Mouse (Mus musculus): ENCODE measurements around the gene Rgma. TPM values are rescaled to one million over a fixed set of nuclear protein-coding genes. Genes with fewer than 3 reads are reported as not detected.

Gene Rgma
- polyA plus RNA-seq, 1 experiment from 2014 or later = 40.5 TPM

DNA sequence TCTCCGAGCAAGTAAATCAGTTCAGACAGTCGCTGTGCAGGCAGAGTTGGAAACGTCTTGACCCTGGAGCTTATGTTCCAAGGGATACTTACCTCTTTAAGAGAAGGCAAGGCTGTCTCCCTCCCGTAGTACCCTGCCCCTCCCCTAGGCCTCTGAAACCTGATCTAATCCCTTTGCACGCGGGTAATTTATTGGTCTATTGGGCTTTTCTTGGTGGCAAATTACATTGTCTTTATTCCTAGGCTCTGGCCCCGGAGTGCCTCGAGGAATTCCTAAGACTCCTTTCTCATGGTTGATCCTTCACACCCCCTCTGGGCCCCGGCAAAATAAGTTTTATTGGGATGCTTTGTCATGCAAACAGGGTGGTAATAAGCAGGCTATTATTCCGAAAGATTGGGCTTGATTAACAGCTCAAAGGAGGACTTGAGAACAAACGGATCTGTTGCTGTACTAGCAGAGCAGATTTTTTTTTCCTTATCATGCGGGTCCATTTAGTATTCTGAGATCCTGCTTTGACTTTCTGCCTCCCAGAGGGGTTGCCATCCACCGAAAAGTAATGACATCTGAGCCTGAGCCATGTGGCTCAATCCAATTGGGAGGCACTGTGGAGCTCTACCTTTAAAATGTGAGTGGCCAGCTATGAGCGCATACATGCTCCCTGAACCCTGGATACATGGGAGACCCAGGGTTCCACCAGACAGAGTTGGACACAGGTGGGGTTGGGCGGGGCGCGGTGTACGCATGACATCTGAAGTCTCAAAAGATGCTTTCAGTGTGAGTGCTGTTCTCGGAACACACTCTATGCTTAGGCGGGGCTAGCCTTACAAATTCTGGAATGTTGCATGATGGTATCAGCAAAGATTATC lies 25.0 kb downstream of the Rgma start:
- H3K27me3 ChIP-seq (ENCODE audit: control insufficient read depth, insufficient read depth, low read length) = no peaks in the 10 kb centered on the region
- peak overlapping the region; percentile 48 for H3K9ac ChIP-seq (ENCODE audit: low read length)
- peaks cover 44% of the 10 kb centered on the region for H3K4me1 ChIP-seq (replicated peaks; ENCODE audit: control insufficient read depth, insufficient read depth, low read length)
- H3K9me3 ChIP-seq (ENCODE audit: control insufficient read depth, low read length) = no peaks in the 10 kb centered on the region
- peak; percentile 84 for DNase-seq (ENCODE audit: low spot score)
- WGBS = 6% methylated on average over 20 of the region's 20 CpGs
- ATAC-seq (replicated peaks; ENCODE audit: low FRiP score) = peak; percentile 83
- peak overlapping the region; percentile 24 for H3K4me3 ChIP-seq (ENCODE audit: low read depth, low read length)
- peak overlapping the region; percentile 95 for H3K27ac ChIP-seq (ENCODE audit: low read depth, low read length)
- peak overlapping the region; percentile 63 for H3K4me2 ChIP-seq (ENCODE audit: low read depth, low read length, severe bottlenecking)
- H3K36me3 ChIP-seq (ENCODE audit: control insufficient read depth, insufficient read depth, low read length) = peaks cover 6% of the 10 kb centered on the region

GRCm38 (mm10) chr7:73402106-73402505 lies 26.8 kb downstream of the Rgma start:
- Histone ChIP-seq H3K36me3 (ENCODE audit: control insufficient read depth, insufficient read depth, low read length) (peaks cover 13% of the 10 kb centered on the region), H3K27me3 (ENCODE audit: control insufficient read depth, insufficient read depth, low read length) (no peaks in the 10 kb centered on the region), H3K9ac (ENCODE audit: low read length) (no peak overlapping the region), H3K27ac (ENCODE audit: low read depth, low read length) (no peak overlapping the region), H3K4me1 (replicated peaks; ENCODE audit: control insufficient read depth, insufficient read depth, low read length) (peaks cover 44% of the 10 kb centered on the region), H3K4me3 (ENCODE audit: low read depth, low read length) (no peak overlapping the region), H3K9me3 (ENCODE audit: control insufficient read depth, low read length) (no peaks in the 10 kb centered on the region; the same call in 1 of the 2 replicates), H3K4me2 (ENCODE audit: low read depth, low read length, severe bottlenecking) (no peak overlapping the region)
- WGBS = 32% methylated on average over 2 of the region's 2 CpGs
- ATAC-seq (replicated peaks; ENCODE audit: low FRiP score) = no peak
- DNase-seq (ENCODE audit: low spot score) = no peak

DNA sequence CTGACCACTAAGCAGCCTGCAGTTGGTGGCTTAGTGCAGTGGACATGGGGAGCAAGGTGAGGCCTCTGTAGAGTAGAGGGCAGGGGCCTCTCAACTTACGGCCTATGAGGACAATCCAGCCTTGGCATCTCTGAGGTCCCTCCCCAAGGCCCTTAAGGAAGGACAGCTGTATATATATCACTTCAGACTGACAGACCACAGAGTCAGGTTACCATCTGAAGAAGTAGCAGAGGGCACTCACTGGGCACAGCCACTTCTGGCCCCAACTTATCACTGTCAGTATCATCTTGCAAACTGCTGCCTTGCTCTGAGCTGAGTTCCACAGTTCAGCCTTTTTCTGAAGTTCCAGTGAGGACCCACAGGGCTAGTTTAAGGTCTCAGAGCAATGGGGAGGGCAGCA lies 27.4 kb downstream of the Rgma start:
- H3K27me3 ChIP-seq (ENCODE audit: control insufficient read depth, insufficient read depth, low read length) = no peaks in the 10 kb centered on the region
- peaks cover 38% of the 10 kb centered on the region for H3K4me1 ChIP-seq (replicated peaks; ENCODE audit: control insufficient read depth, insufficient read depth, low read length)
- ATAC-seq (replicated peaks; ENCODE audit: low FRiP score) (no peak), DNase-seq (ENCODE audit: low spot score) (no peak)
- no peak overlapping the region for H3K4me3 ChIP-seq (ENCODE audit: low read depth, low read length)
- peaks cover 13% of the 10 kb centered on the region for H3K36me3 ChIP-seq (ENCODE audit: control insufficient read depth, insufficient read depth, low read length)
- H3K9me3 ChIP-seq (ENCODE audit: control insufficient read depth, low read length) = no peaks in the 10 kb centered on the region; the same call in 1 of the 2 replicates
- WGBS = 86% methylated on average over 1 of the region's 1 CpGs
- no peak overlapping the region for H3K27ac ChIP-seq (ENCODE audit: low read depth, low read length)
- no peak overlapping the region for H3K4me2 ChIP-seq (ENCODE audit: low read depth, low read length, severe bottlenecking)
- H3K9ac ChIP-seq (ENCODE audit: low read length) = no peak overlapping the region

GRCm38 (mm10) chr7:73403538-73403937 lies 28.2 kb downstream of the Rgma start:
- H3K4me2 ChIP-seq (ENCODE audit: low read depth, low read length, severe bottlenecking) = no peak overlapping the region
- no peaks in the 10 kb centered on the region for H3K27me3 ChIP-seq (ENCODE audit: control insufficient read depth, insufficient read depth, low read length)
- no peaks in the 10 kb centered on the region; the same call in 1 of the 2 replicates for H3K9me3 ChIP-seq (ENCODE audit: control insufficient read depth, low read length)
- peaks cover 13% of the 10 kb centered on the region for H3K36me3 ChIP-seq (ENCODE audit: control insufficient read depth, insufficient read depth, low read length)
- no peak overlapping the region for H3K4me3 ChIP-seq (ENCODE audit: low read depth, low read length)
- ATAC-seq (replicated peaks; ENCODE audit: low FRiP score) (no peak), DNase-seq (ENCODE audit: low spot score) (peak; percentile 44)
- WGBS = 39% methylated on average over 3 of the region's 3 CpGs
- H3K4me1 ChIP-seq (replicated peaks; ENCODE audit: control insufficient read depth, insufficient read depth, low read length) = peaks cover 30% of the 10 kb centered on the region
- H3K27ac ChIP-seq (ENCODE audit: low read depth, low read length) = no peak overlapping the region
- no peak overlapping the region for H3K9ac ChIP-seq (ENCODE audit: low read length)

GRCm38 (mm10) chr7:73405550-73405949 lies 30.2 kb downstream of the Rgma start:
- Histone ChIP-seq H3K27me3 (ENCODE audit: control insufficient read depth, insufficient read depth, low read length) (no peaks in the 10 kb centered on the region), H3K36me3 (ENCODE audit: control insufficient read depth, insufficient read depth, low read length) (peaks cover 22% of the 10 kb centered on the region)

GRCm38 (mm10) chr7:73411523-73411922 lies 36.2 kb downstream of the Rgma start:
- H3K9me3 ChIP-seq (ENCODE audit: control insufficient read depth, low read length) = no peaks in the 10 kb centered on the region
- H3K9ac ChIP-seq (ENCODE audit: low read length) = no peak overlapping the region
- H3K27ac ChIP-seq (ENCODE audit: low read depth, low read length) = no peak overlapping the region
- 76% methylated on average over 7 of the region's 7 CpGs for WGBS
- DNase-seq (ENCODE audit: low spot score) (no peak), ATAC-seq (replicated peaks; ENCODE audit: low FRiP score) (no peak)
- H3K4me3 ChIP-seq (ENCODE audit: low read depth, low read length) = no peak overlapping the region
- H3K4me2 ChIP-seq (ENCODE audit: low read depth, low read length, severe bottlenecking) = no peak overlapping the region
- H3K4me1 ChIP-seq (replicated peaks; ENCODE audit: control insufficient read depth, insufficient read depth, low read length) = no peaks in the 10 kb centered on the region
- H3K36me3 ChIP-seq (ENCODE audit: control insufficient read depth, insufficient read depth, low read length) = peaks cover 12% of the 10 kb centered on the region; the same call in 1 of the 2 replicates
- no peaks in the 10 kb centered on the region for H3K27me3 ChIP-seq (ENCODE audit: control insufficient read depth, insufficient read depth, low read length)

More at GRCm38 (mm10) chr7:73405550-73405949, 30.2 kb downstream of the Rgma start:
- no peak for ATAC-seq (replicated peaks; ENCODE audit: low FRiP score)
- WGBS = 94% methylated on average over 11 of the region's 11 CpGs
- H3K4me3 ChIP-seq (ENCODE audit: low read depth, low read length) = no peak overlapping the region
- H3K27ac ChIP-seq (ENCODE audit: low read depth, low read length) = no peak overlapping the region
- no peak overlapping the region for H3K9ac ChIP-seq (ENCODE audit: low read length)
- H3K9me3 ChIP-seq (ENCODE audit: control insufficient read depth, low read length) = no peaks in the 10 kb centered on the region; the same call in 1 of the 2 replicates
- no peak for DNase-seq (ENCODE audit: low spot score)
- H3K4me1 ChIP-seq (replicated peaks; ENCODE audit: control insufficient read depth, insufficient read depth, low read length) = peaks cover 18% of the 10 kb centered on the region
- no peak overlapping the region for H3K4me2 ChIP-seq (ENCODE audit: low read depth, low read length, severe bottlenecking)

GRCm38 (mm10) chr7:73411986-73412385 lies 36.7 kb downstream of the Rgma start:
- ATAC-seq (replicated peaks; ENCODE audit: low FRiP score) (no peak), DNase-seq (ENCODE audit: low spot score) (no peak)
- WGBS = 83% methylated on average over 4 of the region's 4 CpGs
- H3K4me3 ChIP-seq (ENCODE audit: low read depth, low read length) = no peak overlapping the region
- no peaks in the 10 kb centered on the region for H3K4me1 ChIP-seq (replicated peaks; ENCODE audit: control insufficient read depth, insufficient read depth, low read length)
- no peaks in the 10 kb centered on the region for H3K27me3 ChIP-seq (ENCODE audit: control insufficient read depth, insufficient read depth, low read length)
- no peak overlapping the region for H3K9ac ChIP-seq (ENCODE audit: low read length)
- peaks cover 12% of the 10 kb centered on the region; the same call in 1 of the 2 replicates for H3K36me3 ChIP-seq (ENCODE audit: control insufficient read depth, insufficient read depth, low read length)
- H3K9me3 ChIP-seq (ENCODE audit: control insufficient read depth, low read length) = no peaks in the 10 kb centered on the region
- no peak overlapping the region for H3K4me2 ChIP-seq (ENCODE audit: low read depth, low read length, severe bottlenecking)
- H3K27ac ChIP-seq (ENCODE audit: low read depth, low read length) = no peak overlapping the region

- Histone ChIP-seq H3K4me1 (replicated peaks; ENCODE audit: control insufficient read depth, insufficient read depth, low read length) (no peaks in the 10 kb centered on the region), H3K4me3 (ENCODE audit: low read depth, low read length) (no peak overlapping the region), H3K36me3 (ENCODE audit: control insufficient read depth, insufficient read depth, low read length) (peaks cover 12% of the 10 kb centered on the region; the same call in 1 of the 2 replicates), H3K9me3 (ENCODE audit: control insufficient read depth, low read length) (no peaks in the 10 kb centered on the region), H3K4me2 (ENCODE audit: low read depth, low read length, severe bottlenecking) (no peak overlapping the region), H3K27me3 (ENCODE audit: control insufficient read depth, insufficient read depth, low read length) (no peaks in the 10 kb centered on the region), H3K9ac (ENCODE audit: low read length) (no peak overlapping the region), H3K27ac (ENCODE audit: low read depth, low read length) (no peak overlapping the region)
- no peak for DNase-seq (ENCODE audit: low spot score)
- ATAC-seq (replicated peaks; ENCODE audit: low FRiP score) = no peak
- 87% methylated on average over 7 of the region's 7 CpGs for WGBS
Observed at GRCm38 (mm10) chr7:73412419-73412818, 37.1 kb downstream of the Rgma start.
